8 mouse cellular contexts compared by ENCODE assay signal in the genomic region with DNA sequence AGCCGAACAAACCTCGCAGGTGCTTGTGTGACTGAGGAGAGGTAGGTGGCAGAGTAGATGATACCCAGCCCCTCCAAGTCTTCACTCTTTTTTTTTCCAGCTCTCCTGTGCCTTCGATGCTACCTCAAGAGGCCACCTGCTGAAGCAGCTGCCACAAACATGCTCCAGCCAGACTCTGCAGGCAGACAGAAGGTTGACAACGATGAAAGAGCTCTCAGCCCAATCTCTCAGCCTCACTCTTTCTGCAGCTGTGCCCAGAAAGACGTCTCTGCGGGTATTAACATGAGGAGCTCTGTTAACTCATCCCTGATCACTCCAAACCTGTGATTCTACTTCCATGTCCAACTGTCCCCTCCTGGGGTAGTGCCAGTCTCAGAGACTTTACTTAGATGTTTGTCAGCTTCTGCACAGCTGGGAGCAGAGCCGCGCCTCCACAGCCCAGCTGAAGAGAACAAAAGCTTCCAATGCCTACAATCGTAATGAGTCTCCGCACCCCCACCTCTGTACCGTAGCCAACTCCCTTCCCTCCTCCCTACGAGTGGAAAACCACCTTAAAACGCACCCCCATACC.
A peak's percentile ranks its signal among the peaks of the same experiment; 100 is the strongest.
DNase-seq lines count a peak whose midpoint lies in the region; ATAC-seq lines count a peak whose summit lies in the region.

No protein-coding gene starts in this region.

- 11% methylated on average over 13 of the region's 13 CpGs for WGBS in kidney, embryonic 15.5 days
- 7% methylated on average over 13 of the region's 13 CpGs for WGBS in forebrain, embryonic 12.5 days
- 5% methylated on average over 13 of the region's 13 CpGs for WGBS in hindbrain, embryonic 16.5 days
- 11% methylated on average over 13 of the region's 13 CpGs for WGBS in limb, embryonic 11.5 days
- 10% methylated on average over 13 of the region's 13 CpGs for WGBS in neural tube, embryonic 11.5 days

- H3K4me3 ChIP-seq in kidney, embryonic 15.5 days (replicated peaks): peak overlapping the region; percentile 45
- peak overlapping the region; percentile 39 for H3K4me3 ChIP-seq in forebrain, embryonic 12.5 days (replicated peaks)
- peak overlapping the region; percentile 38 for H3K4me3 ChIP-seq in hindbrain, embryonic 16.5 days (ENCODE audit: low read length)
- peak overlapping the region; percentile 20 for H3K4me3 ChIP-seq in limb, embryonic 11.5 days (ENCODE audit: low read depth, low read length)
- peak overlapping the region; percentile 35 for H3K4me3 ChIP-seq in neural tube, embryonic 11.5 days (ENCODE audit: low read depth, low read length)

- peaks cover 10% of the 10 kb centered on the region for H3K4me1 ChIP-seq in kidney, embryonic 15.5 days
- H3K4me1 ChIP-seq in forebrain, embryonic 12.5 days: peaks cover 20% of the 10 kb centered on the region
- peaks cover 15% of the 10 kb centered on the region for H3K4me1 ChIP-seq in hindbrain, embryonic 16.5 days (ENCODE audit: control insufficient read depth, insufficient read depth, low read depth, low read length)
- H3K4me1 ChIP-seq in limb, embryonic 11.5 days (ENCODE audit: control insufficient read depth, insufficient read depth, low read length): 0 out of 2 replicates have a peak, but pooled peaks cover 7% of the 10 kb centered on the region
- peaks cover 8% of the 10 kb centered on the region; the same call in 1 of the 2 replicates for H3K4me1 ChIP-seq in neural tube, embryonic 11.5 days (ENCODE audit: control insufficient read depth, insufficient read depth, low read length)

- H3K9me3 ChIP-seq in kidney, embryonic 15.5 days (replicated peaks): no peaks in the 10 kb centered on the region
- no peaks in the 10 kb centered on the region for H3K9me3 ChIP-seq in forebrain, embryonic 12.5 days
- H3K9me3 ChIP-seq in hindbrain, embryonic 16.5 days (ENCODE audit: control insufficient read depth, low read length): no peaks in the 10 kb centered on the region
- no peaks in the 10 kb centered on the region for H3K9me3 ChIP-seq in limb, embryonic 11.5 days (ENCODE audit: control insufficient read depth, low read length)
- H3K9me3 ChIP-seq in neural tube, embryonic 11.5 days (ENCODE audit: control insufficient read depth, low read length): no peaks in the 10 kb centered on the region

- peak overlapping the region; percentile 42 for H3K9ac ChIP-seq in kidney, embryonic 15.5 days
- peak overlapping the region; percentile 57 for H3K9ac ChIP-seq in forebrain, embryonic 12.5 days
- peak overlapping the region; percentile 67 for H3K9ac ChIP-seq in hindbrain, embryonic 16.5 days (ENCODE audit: low read depth, low read length)
- H3K9ac ChIP-seq in limb, embryonic 11.5 days (ENCODE audit: low read length): peak overlapping the region; percentile 68
- H3K9ac ChIP-seq in neural tube, embryonic 11.5 days (ENCODE audit: low read length): peak overlapping the region; percentile 35

- 0 out of 2 replicates have a peak overlapping the region, but pooled peaks have one; percentile 33 for H3K27ac ChIP-seq in kidney, embryonic 15.5 days
- peak overlapping the region; percentile 57 for H3K27ac ChIP-seq in forebrain, embryonic 12.5 days
- peak overlapping the region; percentile 77 for H3K27ac ChIP-seq in hindbrain, embryonic 16.5 days (ENCODE audit: low read depth, low read length)
- no peak overlapping the region for H3K27ac ChIP-seq in limb, embryonic 11.5 days (replicated peaks; ENCODE audit: low read depth, low read length)
- H3K27ac ChIP-seq in neural tube, embryonic 11.5 days (ENCODE audit: low read depth, low read length): no peak overlapping the region

- H3K4me2 ChIP-seq in kidney, embryonic 15.5 days: peak overlapping the region; percentile 79
- peak overlapping the region; percentile 70 for H3K4me2 ChIP-seq in forebrain, embryonic 12.5 days
- peak overlapping the region; percentile 74 for H3K4me2 ChIP-seq in hindbrain, embryonic 16.5 days (ENCODE audit: low read length)
- peak overlapping the region; percentile 55 for H3K4me2 ChIP-seq in limb, embryonic 11.5 days (ENCODE audit: low read depth, severe bottlenecking)
- H3K4me2 ChIP-seq in neural tube, embryonic 11.5 days (ENCODE audit: low read depth): peak overlapping the region; percentile 64

- ATAC-seq in kidney, embryonic 15.5 days (replicated peaks; ENCODE audit: low FRiP score): peak; percentile 63; the same call in 1 of the 2 replicates
- ATAC-seq in forebrain, embryonic 12.5 days (ENCODE audit: low FRiP score): peak; percentile 85
- ATAC-seq in hindbrain, embryonic 16.5 days: peak; percentile 87
- peak; percentile 69; the same call in 1 of the 2 replicates for ATAC-seq in limb, embryonic 11.5 days (ENCODE audit: insufficient number of reproducible peaks, low FRiP score, low TSS enrichment, low read depth)
- peak; percentile 81 for ATAC-seq in neural tube, embryonic 11.5 days (ENCODE audit: insufficient read depth, low FRiP score, low TSS enrichment)
- ATAC-seq in granulocyte monocyte progenitor cell, adult 5-6 weeks (replicated peaks; ENCODE audit: poor library complexity, severe bottlenecking): no peak

- no peaks in the 10 kb centered on the region for H3K27me3 ChIP-seq in kidney, embryonic 15.5 days
- peaks cover 22% of the 10 kb centered on the region for H3K27me3 ChIP-seq in forebrain, embryonic 12.5 days
- H3K27me3 ChIP-seq in hindbrain, embryonic 16.5 days (replicated peaks; ENCODE audit: control insufficient read depth, insufficient read depth, low read length): no peaks in the 10 kb centered on the region
- H3K27me3 ChIP-seq in limb, embryonic 11.5 days (ENCODE audit: control insufficient read depth, insufficient read depth, low read length): no peaks in the 10 kb centered on the region
- H3K27me3 ChIP-seq in neural tube, embryonic 11.5 days (ENCODE audit: control insufficient read depth, insufficient read depth, low read length): no peaks in the 10 kb centered on the region

- no peak for DNase-seq in kidney, adult 8-10 months
- DNase-seq in limb, embryonic 11.5 days (ENCODE audit: low spot score): peak; percentile 56
- peak; percentile 65 for DNase-seq in neural tube, embryonic 11.5 days (ENCODE audit: low spot score)
- no peak for DNase-seq in thymus, postnatal 4 days

- no peaks in the 10 kb centered on the region for H3K36me3 ChIP-seq in kidney, embryonic 15.5 days
- H3K36me3 ChIP-seq in forebrain, embryonic 12.5 days (replicated peaks): no peaks in the 10 kb centered on the region
- H3K36me3 ChIP-seq in hindbrain, embryonic 16.5 days (ENCODE audit: control insufficient read depth, insufficient read depth, low read length): no peaks in the 10 kb centered on the region
- H3K36me3 ChIP-seq in limb, embryonic 11.5 days (ENCODE audit: control insufficient read depth, insufficient read depth, low read length): no peaks in the 10 kb centered on the region
- H3K36me3 ChIP-seq in neural tube, embryonic 11.5 days (ENCODE audit: control insufficient read depth, insufficient read depth, low read length): no peaks in the 10 kb centered on the region

Comparison
In these comparisons a context has a peak if more than half of its experiments do, and no peak if none do; other contexts are left out.
1. H3K27ac ChIP-seq: peak in kidney, embryonic 15.5 days (single experiment), forebrain, embryonic 12.5 days (single experiment) and hindbrain, embryonic 16.5 days (single experiment); none in limb, embryonic 11.5 days (single experiment) and neural tube, embryonic 11.5 days (single experiment).
2. DNase-seq: peak in limb, embryonic 11.5 days (single experiment) and neural tube, embryonic 11.5 days (single experiment); none in kidney, adult 8-10 months (0 of 2) and thymus, postnatal 4 days (single experiment).
3. Peak in every context shown above with its lines, with median percentiles within 50 percentile points of each other: H3K4me2 ChIP-seq, H3K4me3 ChIP-seq and H3K9ac ChIP-seq.